Mouse (Mus musculus): ENCODE data around the gene Tcf15. TPM values are rescaled to one million over a fixed set of nuclear protein-coding genes. Genes with fewer than 3 reads are reported as not detected.

Gene Tcf15
- not detected for polyA plus RNA-seq (2014; fragmentation: Illumina TruSeq; extraction: RNeasy Lipid Tissue Mini Kit (QIAGEN cat#74804); ENCODE audit: low read depth, low replicate concordance)

DNA sequence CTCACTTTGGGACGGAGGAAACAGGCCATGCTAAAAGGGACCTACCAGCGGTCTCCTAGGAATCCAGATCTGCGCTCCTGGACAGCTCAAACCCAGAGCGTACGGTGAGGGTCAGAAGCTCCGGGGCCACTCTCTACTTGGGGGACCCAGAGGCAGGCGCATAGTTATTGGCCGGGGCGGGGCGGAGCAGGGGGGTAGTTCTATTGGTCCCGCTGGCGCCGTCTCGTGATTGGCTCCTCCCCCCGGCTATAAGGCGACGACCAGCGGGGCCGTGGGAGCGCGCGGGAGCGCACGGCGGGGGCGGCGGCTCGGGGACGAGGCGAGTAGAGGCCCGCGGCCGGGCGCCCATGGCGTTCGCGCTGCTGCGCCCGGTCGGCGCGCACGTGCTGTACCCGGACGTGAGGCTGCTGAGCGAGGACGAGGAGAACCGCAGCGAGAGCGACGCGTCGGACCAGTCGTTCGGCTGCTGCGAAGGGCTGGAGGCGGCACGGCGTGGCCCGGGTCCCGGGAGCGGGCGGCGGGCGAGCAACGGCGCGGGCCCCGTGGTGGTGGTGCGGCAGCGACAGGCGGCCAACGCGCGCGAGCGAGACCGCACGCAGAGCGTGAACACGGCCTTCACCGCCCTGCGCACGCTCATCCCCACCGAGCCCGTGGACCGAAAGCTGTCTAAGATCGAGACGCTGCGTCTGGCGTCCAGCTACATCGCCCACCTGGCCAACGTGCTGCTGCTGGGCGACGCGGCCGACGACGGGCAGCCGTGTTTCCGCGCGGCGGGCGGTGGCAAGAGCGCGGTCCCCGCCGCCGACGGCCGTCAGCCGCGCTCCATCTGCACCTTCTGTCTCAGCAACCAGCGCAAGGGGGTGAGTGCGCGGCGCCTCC, at the start of gene Tcf15:
Gene Tcf15, plus strand, starts transcription at position 283 of the 879 bp plus-strand sequence.

DNA sequence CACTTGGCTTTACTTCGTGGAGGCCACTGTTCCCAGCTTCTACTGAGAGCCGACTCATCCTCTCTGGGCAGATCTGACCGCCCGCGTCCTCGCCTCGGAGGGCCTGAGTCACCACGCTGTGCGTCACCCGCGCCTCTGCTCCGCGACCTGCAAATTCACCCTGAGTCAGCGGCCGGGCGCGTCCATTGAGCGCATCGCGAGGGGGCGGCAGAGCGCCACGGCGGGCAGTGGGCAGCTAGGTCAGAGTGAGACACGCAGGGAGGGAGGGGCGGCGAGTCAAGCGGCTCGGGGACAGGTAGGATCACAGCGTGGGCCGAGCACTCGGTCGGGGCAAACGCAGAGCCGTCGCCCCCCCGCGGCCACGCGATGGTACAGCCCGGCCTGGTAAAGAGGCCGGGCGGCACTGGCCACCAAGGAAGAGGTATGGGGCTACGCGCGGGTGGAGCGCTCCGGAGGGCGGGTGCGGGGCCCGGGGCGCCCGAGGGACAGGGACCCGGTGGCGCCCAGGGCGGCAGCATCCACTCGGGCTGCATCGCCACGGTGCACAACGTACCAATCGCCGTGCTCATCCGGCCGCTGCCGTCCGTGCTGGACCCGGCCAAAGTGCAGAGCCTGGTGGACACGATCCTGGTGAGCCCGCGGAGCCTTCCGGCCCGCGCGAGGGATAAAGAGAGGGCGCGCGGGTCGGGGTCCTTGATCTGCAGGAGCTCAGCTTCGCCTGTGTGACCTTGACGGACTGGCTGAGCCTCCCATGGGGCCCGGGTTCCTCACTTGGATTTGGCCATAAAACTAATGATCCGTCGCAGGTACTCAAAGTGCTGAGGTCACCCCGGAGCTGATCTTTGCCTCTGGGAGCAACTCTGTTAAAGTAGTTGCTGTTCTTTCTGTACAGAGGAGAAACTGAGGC, 37.8 kb upstream of the Tcf15 start, which contains the start of gene Srxn1:
Gene Srxn1, plus strand, starts transcription at position 199 of the 907 bp plus-strand sequence.

Other genes with a start within 250 kb of the Tcf15 start
- not detected for gene Angpt4, start 232.4 kb upstream of the Tcf15 start, polyA plus RNA-seq (2014; fragmentation: Illumina TruSeq; extraction: RNeasy Lipid Tissue Mini Kit (QIAGEN cat#74804); ENCODE audit: low read depth, low replicate concordance)
- gene Fam110a, start 163.3 kb upstream of the Tcf15 start, polyA plus RNA-seq (2014; fragmentation: Illumina TruSeq; extraction: RNeasy Lipid Tissue Mini Kit (QIAGEN cat#74804); ENCODE audit: low read depth, low replicate concordance): 0.36 TPM
- gene Slc52a3, start 147.1 kb upstream of the Tcf15 start, polyA plus RNA-seq (2014; fragmentation: Illumina TruSeq; extraction: RNeasy Lipid Tissue Mini Kit (QIAGEN cat#74804); ENCODE audit: low read depth, low replicate concordance): 5.3 TPM
- gene Scrt2, start 62.0 kb upstream of the Tcf15 start, polyA plus RNA-seq (2014; fragmentation: Illumina TruSeq; extraction: RNeasy Lipid Tissue Mini Kit (QIAGEN cat#74804); ENCODE audit: low read depth, low replicate concordance): not detected
- gene Srxn1, start 38.0 kb upstream of the Tcf15 start, polyA plus RNA-seq (2014; fragmentation: Illumina TruSeq; extraction: RNeasy Lipid Tissue Mini Kit (QIAGEN cat#74804); ENCODE audit: low read depth, low replicate concordance): 39.5 TPM
- gene Csnk2a1, start 83.3 kb downstream of the Tcf15 start, polyA plus RNA-seq (2014; fragmentation: Illumina TruSeq; extraction: RNeasy Lipid Tissue Mini Kit (QIAGEN cat#74804); ENCODE audit: low read depth, low replicate concordance): 145 TPM
- 22.4 TPM for gene Tbc1d20, start 150.3 kb downstream of the Tcf15 start, polyA plus RNA-seq (2014; fragmentation: Illumina TruSeq; extraction: RNeasy Lipid Tissue Mini Kit (QIAGEN cat#74804); ENCODE audit: low read depth, low replicate concordance)
- 0.44 TPM for gene Rbck1, start 189.1 kb downstream of the Tcf15 start, polyA plus RNA-seq (2014; fragmentation: Illumina TruSeq; extraction: RNeasy Lipid Tissue Mini Kit (QIAGEN cat#74804); ENCODE audit: low read depth, low replicate concordance)
- gene Trib3, start 200.5 kb downstream of the Tcf15 start, polyA plus RNA-seq (2014; fragmentation: Illumina TruSeq; extraction: RNeasy Lipid Tissue Mini Kit (QIAGEN cat#74804); ENCODE audit: low read depth, low replicate concordance): not detected
- gene Nrsn2, start 233.1 kb downstream of the Tcf15 start, polyA plus RNA-seq (2014; fragmentation: Illumina TruSeq; extraction: RNeasy Lipid Tissue Mini Kit (QIAGEN cat#74804); ENCODE audit: low read depth, low replicate concordance): not detected